Mouse (Mus musculus) G1E (cell line): Measurements from ENCODE around the gene Ppp3ca.

Source experiments
- CTCF ChIP-seq: IDR thresholded peaks from 2 replicates; pipeline ENCODE4 v1.5.1; 2012; ENCODE audit warnings: low read depth, low read length, inconsistent platforms, mixed read lengths
- GATA1 ChIP-seq: IDR thresholded peaks from 2 replicates; pipeline ENCODE4 v1.6.1; 2012; ENCODE audit warnings: borderline replicate concordance, low read length, inconsistent platforms, mixed read lengths
- POLR2AphosphoS5 ChIP-seq: IDR thresholded peaks from 2 replicates; pipeline ENCODE4 v1.6.1; 2012; ENCODE audit warnings: low read depth, low read length, inconsistent platforms; ENCODE audit not compliant: insufficient replicate concordance
- TAL1 ChIP-seq: conservative IDR thresholded peaks from 2 replicates; pipeline ENCODE4 v1.6.1; 2012; ENCODE audit warnings: low read depth, low read length, inconsistent platforms, mixed read lengths

- TF ChIP-seq CTCF, result no peak
- TF ChIP-seq POLR2AphosphoS5, result no peak
- no peak for TF ChIP-seq GATA1
- no peak for TF ChIP-seq TAL1
Observed at GRCm38 (mm10) chr3:136873809-136874449, 204.0 kb downstream of the Ppp3ca start.
